Mouse (Mus musculus) neutrophil, adult 5-6 weeks (primary cell): ENCODE data around the gene Nes. TPM values are rescaled to one million over a fixed set of nuclear protein-coding genes. Genes with fewer than 3 reads are reported as not detected.
A peak's percentile ranks its signal among the peaks of the same experiment; 100 is the strongest.

ENCODE experiments used
- ATAC-seq: fragments of 151-379, 151-347 bp; 2 replicates; pipeline ENCODE4 v1.8.0; 2017; ENCODE audit warnings: mild to moderate bottlenecking, moderate TSS enrichment; ENCODE audit not compliant: insufficient number of reproducible peaks, poor library complexity, low FRiP score, severe bottlenecking; ENCODE audit errors: extremely low read depth
- total RNA-seq: library from RNA; stranded (forward); fragments of 200-1000 nt; gene quantifications from 2 replicates; pipeline ENCODE4 v1.2.3, GENCODE M21; 2017

The Nes gene
- total RNA-seq, 1 experiment from 2014 or later = 0.12 TPM

DNA sequence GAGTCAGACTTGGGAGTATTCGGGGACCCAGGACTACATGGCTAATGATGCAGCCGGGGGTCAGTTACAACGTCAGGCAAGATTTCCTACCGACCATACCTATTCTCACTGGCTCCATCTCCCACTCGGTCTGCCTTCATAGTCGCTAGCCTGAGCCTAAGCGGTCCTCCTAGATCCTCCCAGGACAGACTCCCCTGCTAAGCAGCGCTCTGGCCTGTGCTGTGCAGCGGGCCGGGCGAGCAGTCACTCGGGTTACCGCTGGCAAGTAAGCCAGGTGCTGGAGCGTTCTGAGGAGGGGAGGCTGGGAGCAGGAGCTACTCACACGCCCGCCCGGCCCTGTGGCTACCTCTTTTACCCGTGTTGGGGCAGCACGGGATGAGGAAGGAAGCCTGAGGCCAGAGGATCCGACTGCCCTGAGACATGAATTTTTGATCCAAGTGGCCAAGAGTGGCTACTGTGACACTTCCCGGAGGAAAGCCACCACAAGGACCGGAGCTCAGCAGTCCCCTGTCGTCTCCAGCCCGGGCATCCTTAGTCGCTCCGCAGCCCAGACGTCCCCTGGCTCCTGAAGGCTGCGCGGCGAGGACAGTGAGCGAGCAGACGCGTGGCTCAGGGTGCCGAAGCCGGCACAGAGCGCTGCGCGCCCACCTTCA is 28.5 kb downstream of the Nes start:
- no peak for ATAC-seq

DNA sequence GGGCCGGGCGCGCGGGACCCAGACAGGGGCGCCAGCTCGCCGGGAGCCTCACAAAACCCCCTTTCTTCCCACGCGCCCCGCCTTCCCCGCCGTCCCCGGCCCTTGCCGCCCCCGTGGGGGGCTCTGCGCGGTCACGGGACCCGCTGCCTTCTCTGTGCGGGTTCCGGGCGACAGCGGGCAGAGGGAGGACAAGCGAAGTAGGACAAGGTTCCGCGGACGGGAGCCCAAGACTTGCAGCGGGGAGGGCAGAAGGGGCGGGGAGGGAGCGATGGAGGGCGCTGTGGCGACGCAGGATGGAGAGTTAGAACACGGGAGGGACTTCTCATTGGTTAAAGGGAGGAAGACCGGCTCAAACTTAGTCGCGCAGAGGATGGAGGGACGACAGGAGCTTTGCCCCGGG is 29.3 kb downstream of the Nes start, which contains the start of gene Bcan:
Gene Bcan (minus strand): TSS at position 50 of the 400 bp plus-strand sequence.
- ATAC-seq = no peak

DNA sequence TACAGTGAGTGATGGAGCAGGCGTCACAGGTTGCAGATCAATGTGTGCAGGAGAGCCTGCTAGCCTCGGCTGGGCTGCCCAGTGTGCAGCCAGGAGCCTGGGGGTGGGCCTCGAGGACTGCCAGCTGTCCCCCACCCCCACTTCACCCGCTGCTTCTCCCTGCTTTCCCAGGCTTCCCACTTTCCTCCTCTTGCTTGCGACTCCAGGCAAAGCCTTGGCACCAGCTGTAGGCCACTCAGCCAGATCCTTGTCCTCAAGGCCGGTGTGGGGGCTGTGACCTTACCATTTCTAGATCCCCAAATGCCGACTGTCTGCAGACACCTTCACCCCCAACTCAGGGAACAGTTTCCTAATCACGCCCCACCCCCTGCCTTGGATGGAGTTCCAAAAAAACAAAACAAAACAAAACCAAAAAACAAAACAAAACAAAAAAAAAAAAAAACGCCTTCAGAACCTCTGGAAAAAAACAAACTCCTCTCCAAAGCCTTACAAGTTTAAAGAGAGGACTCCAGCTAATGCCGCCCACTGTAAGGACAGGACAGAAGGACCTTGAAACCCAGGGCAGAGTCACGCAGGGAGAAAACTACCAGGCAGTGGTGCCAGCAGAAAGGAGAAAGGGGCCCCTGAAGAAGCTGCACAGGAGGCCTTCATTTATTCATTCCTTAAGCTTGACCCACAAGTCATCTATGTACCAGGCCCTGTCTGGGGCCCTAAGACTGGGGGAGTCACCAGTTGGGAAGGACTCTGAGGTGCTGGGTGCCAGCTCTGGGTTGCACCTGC is 30.1 kb downstream of the Nes start:
- no peak for ATAC-seq

DNA sequence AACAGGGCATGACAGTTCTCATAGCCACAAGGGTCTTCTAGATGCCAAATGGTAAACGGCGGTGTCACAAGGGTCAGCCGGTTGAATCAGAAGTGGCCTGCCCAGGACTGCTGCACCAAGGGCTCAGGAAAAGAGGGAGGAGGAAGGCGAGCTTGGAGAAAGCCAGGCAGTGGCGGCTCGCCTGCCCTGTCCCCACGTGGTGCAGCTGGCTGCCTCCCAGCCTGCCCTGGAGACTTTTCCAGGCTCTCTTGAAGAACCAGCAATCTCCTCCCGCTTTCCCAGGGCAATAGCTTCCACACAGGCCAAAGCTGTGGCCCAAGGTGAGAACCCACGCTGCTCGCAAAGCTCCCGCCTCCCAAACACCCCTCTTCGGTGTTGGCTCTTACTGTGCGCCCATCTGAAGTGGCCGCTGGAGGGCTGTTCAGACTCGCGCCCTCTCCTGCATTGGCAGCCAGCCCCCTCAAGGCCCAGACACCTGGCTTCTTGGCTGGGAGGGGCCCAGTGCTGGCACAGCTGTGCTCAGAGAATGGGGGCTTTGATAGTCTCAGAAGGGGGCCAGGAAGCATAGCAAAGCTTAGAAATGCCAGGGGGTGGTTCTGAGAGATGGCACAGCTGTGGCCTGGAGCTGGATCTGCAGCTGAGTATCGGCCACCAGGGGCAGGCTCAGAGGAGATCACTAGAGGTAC is 31.6 kb downstream of the Nes start:
- no peak for ATAC-seq

DNA sequence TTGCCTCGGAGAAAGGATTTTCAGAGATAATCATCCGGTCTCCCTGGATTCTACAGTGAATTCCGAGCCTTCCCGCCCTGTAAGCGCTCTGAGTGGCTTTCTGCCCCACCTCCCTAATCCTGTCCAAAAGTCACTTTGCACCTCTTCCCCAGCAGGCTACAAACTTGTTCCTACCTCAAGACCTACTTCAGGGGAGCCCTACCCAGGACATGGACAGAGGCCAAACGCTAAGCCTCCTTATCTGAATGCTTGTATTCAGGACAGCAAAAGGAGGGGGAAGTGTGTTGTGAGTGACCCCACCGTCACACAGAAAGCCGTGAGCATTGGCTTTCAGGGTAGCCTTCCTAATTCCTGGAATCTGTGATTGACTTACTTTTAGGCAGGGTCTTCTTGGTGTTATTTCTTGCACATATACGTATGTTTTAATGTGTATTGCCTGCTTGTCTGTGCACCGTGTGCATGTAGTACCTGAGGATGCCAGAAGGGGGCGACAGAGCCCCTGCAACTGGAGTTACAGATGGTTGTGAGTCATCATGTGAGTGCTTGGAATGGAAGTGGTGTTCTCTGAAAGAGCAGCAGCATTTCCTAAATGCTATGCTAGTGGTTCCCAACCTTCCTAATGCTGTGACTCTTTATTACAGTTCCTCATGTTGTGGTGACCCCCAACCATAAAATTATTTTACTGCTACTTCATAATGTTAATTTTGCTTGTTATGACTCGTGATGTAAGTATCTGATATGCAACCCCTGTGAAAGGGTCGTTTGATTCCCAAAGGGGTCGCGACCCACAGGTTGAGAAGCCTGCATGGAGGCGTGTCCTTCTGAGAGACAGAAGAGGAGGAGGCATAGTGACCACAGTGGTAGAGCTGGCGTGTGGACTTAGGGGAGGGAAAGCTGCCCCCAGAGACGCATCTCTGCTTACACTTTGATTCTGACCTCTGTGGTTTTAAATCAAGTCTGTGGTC is 35.2 kb downstream of the Nes start:
- no peak for ATAC-seq

DNA sequence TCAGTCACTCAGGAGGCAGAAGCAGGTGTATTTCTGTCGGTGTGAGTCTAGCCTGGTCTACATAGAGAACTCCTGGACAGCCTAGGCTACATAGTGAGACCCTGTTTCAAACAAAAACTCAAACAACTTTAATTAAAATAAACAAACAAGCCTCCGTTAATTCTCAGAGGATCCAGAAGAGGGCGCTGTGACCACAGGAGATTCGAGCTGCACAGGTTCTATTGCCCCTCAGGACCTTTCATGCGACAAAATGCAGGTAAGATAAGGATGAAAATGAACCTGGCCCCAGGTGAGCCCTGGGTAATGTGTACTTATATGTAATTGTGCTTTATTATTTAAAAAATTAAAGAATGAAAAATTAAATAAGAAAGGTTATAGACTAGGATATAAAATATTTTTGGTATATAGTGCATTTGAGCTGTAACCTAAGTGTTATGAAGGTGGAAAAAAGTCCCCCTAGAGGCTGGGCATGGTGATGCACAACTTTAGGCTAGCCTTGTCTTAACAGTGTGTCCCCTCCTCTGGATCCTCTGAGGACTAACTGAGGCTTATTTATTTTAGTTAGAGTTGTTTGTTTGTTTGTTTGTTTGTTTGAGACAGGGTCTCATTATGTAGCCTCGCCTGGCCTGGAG is 39.9 kb downstream of the Nes start:
- ATAC-seq = no peak

DNA sequence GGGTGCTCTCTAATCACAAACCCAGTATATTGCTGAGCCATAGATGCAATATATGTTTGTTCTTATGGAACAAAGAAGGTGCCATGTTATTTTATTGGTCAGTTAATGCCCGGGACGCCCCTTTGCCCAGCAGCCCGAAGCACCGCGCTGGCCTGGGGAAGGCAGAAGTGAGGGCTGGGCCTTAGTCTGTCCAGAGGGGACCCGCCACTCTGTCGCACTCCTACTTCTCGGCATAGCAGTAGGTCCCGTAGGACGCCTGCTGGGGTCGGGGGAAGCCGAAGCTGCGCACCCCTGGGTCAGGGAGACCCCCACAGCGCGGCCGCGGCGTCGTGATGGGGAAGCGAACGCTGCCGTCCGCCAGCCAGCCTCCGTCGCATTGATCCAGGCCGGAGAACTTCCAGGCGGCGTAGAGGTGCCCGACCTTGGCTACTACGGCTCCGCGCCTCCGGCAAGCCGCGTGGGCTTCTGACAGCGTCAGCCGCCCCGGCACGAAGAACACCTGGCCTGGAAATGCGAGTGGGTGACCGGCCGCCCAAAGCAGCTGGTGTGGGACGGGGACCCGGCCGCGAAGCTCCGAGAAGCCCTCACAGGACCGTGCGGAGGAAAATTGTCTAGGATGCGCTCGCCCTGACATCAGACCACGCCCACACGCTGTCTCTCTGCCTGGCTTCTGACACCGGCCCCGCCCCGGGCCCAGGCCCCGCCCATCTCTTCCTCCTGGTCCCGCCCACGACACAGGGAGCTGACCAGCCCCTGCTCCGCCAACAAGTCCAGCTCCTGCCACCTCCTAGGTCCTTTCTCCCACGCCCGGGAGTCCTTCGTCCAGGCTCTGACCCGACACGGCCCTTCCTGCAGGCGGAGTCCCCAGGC is 51.7 kb downstream of the Nes start:
- ATAC-seq = peak; percentile 45

DNA sequence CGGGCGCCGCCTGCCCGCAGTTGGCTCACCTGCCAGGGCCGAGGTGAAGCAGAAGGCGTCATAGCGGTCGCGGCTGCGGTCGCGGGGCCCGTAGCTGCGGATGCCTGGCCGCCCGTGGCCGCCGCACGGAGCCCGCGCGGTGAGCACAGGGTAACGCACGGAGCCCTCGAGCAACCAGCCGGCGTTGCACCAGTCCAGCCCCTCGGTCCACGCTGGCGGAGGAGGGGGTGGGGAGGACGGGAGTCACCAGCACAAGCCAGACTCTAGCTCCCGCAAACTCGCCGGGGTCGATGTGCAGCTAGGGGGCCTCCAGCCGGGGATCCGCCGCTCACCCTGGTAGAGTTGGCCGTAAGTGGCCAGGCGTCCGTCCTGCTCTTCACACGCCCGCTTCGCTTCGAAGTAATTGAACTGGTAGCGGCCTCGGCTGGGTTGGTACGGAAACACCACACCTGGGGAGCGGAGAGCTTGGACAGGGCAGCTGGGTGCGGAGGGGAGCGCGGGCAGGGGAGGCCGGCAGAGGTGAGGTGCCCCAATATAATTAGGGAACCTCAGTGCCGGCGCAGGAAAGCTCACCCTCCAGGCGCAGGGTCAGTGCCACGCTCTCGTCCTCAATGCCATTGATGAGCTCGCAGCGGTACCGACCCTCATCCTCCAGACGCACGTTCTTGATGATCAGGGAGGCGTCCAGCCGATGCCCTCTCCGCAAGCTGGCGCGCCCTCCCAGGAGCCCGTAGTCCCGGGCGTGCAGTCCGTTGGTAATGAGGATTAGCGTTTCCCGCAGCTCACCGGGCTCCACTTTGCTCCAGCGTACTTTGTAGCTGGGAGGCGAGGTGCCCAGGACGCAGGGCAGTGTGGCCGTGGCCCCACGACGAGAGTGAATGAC is 52.6 kb downstream of the Nes start:
- no peak for ATAC-seq

DNA sequence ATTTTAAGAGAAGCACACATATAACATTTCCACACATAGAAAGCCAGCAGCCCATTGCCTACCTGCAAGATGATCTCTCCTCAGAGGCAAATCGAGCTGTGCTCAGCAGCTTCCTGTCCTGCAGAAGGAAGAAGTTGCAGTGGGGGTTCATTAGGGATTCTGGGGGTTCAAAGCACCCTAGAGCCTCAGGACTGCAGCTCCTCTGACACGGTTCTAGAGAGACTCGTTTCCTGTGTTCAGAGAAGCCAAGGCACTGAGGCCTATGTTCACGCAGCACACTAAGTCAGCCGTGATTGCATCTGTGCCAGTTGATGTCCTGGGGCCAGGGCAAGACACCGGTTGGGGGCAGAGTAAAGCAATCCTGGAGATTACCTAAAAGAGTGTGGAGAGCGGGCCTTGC is 55.9 kb downstream of the Nes start:
- ATAC-seq = no peak

DNA sequence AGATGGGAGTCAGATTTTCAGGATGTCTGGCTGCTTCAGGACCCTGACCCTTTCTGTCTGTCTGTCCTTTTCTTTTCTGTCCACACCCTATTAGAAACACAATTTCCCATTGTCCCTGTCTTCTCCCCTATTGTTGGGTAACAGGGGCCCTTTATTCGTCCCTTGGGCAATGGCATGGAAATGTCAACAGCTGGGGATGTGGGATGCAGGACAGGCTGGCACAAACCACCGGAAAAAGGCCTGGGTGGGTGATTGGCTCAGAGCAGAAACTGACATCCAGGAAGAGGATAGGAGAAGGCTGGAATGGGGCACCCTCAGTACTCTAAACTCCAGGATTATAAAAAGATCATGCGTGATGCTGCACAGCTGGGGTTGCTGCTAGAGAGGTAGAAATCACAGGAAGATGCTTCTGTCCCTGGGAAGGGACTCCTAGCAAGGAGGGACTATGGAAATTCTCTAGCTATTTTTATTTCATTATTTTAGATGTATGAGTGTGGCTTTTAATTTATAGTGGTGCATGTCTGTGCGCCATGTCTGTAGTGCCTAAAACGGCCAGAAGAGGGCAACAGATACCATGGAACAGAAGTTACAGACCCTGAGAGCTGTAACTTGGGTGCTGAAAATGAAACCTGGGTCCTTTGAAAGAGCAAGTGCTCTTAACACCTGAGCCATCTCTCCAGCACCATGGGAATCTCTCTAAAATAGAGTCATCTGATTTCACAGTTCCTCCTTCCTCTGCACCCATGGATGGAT is 56.7 kb downstream of the Nes start, which contains the start of gene Hapln2:
Gene Hapln2 (minus strand): TSS at position 150 of the 753 bp plus-strand sequence.
- no peak for ATAC-seq

Other genes with a start within 250 kb of the Nes start
- 0.12 and 1.7 TPM in 2 replicates for gene Lrrc71, start 222.5 kb upstream of the Nes start, total RNA-seq
- not detected in 2 replicates for gene Ntrk1, start 175.9 kb upstream of the Nes start, total RNA-seq
- gene Insrr, start 174.1 kb upstream of the Nes start, total RNA-seq = not detected in 2 replicates
- gene Pear1, start 146.8 kb upstream of the Nes start, total RNA-seq = 7.4 and 8.4 TPM in 2 replicates
- 11.8 and 14.6 TPM in 2 replicates for gene Sh2d2a, start 124.3 kb upstream of the Nes start, total RNA-seq
- gene Prcc, start 85.5 kb upstream of the Nes start, total RNA-seq = 37.2 and 37.4 TPM in 2 replicates
- 78.5 and 81.7 TPM in 2 replicates for gene Hdgf, start 64.8 kb upstream of the Nes start, total RNA-seq
- 144 and 147 TPM in 2 replicates for gene Mrpl24, start 51.6 kb upstream of the Nes start, total RNA-seq
- gene Isg20l2, start 40.8 kb upstream of the Nes start, total RNA-seq = 32.5 and 33.1 TPM in 2 replicates
- 27.9 and 37.2 TPM in 2 replicates for gene Rrnad1, start 40.4 kb upstream of the Nes start, total RNA-seq
- not detected in 2 replicates for gene Crabp2, start 22.4 kb upstream of the Nes start, total RNA-seq
- not detected in 2 replicates for gene Bcan, start 29.2 kb downstream of the Nes start, total RNA-seq
- gene Hapln2, start 56.5 kb downstream of the Nes start, total RNA-seq = not detected in 2 replicates
- 13.5 and 14.9 TPM in 2 replicates for gene Gpatch4, start 72.0 kb downstream of the Nes start, total RNA-seq
- 15.0 and 22.8 TPM in 2 replicates for gene Naxe, start 87.4 kb downstream of the Nes start, total RNA-seq
- gene Ttc24, start 107.2 kb downstream of the Nes start, total RNA-seq = not detected in 2 replicates
- 0.12 TPM in 1 of 2 replicates, not detected in the other for gene Iqgap3, start 110.9 kb downstream of the Nes start, total RNA-seq
- gene Mef2d, start 171.3 kb downstream of the Nes start, total RNA-seq = 120 and 162 TPM in 2 replicates